Mouse (Mus musculus) brain, embryonic 14.5 days (tissue): Measurements from ENCODE around the gene Pced1b.

Experiments
- CTCF ChIP-seq: fragments of 200-500 bp; IDR thresholded peaks from 2 replicates; pipeline ENCODE4 v1.5.1; 2012; ENCODE audit warnings: inconsistent platforms, mild to moderate bottlenecking, moderate library complexity, borderline replicate concordance; ENCODE audit not compliant: insufficient read depth, insufficient read length; ENCODE audit errors: extremely low read depth
- POLR2A ChIP-seq: fragments of 200-500 bp; IDR thresholded peaks from 2 replicates; pipeline ENCODE4 v1.6.1; 2012; ENCODE audit warnings: mild to moderate bottlenecking, inconsistent platforms, borderline replicate concordance; ENCODE audit not compliant: poor library complexity, insufficient read depth, insufficient read length, severe bottlenecking; ENCODE audit errors: extremely low read depth

GRCm38 (mm10) chr15:97350528-97350927 lies 103.6 kb downstream of the Pced1b start:
- TF ChIP-seq CTCF (no peak), POLR2A (no peak)
